Mouse (Mus musculus) intestine, postnatal 0 days (tissue): Measurements from ENCODE around the gene Wfdc15b. TPM values are rescaled to one million over a fixed set of nuclear protein-coding genes. Genes with fewer than 3 reads are reported as not detected.
A peak's percentile ranks its signal among the peaks of the same experiment; 100 is the strongest.

Source experiments
- ATAC-seq: fragments of 200-750 bp; cut with Nextera tagmentation; 2 replicates; pipeline ENCODE4 v1.8.0; 2017; ENCODE audit warnings: mild to moderate bottlenecking, moderate TSS enrichment, moderate library complexity
- H3K27ac ChIP-seq: fragments of 300-500 bp; sonication (generic); 2 replicates; pipeline ENCODE4 v1.5.1; 2014; ENCODE audit warnings: mild to moderate bottlenecking, low read depth, low read length, moderate library complexity
- H3K27me3 ChIP-seq: fragments of 300-500 bp; sonication (generic); replicated peaks from 2 replicates; pipeline ENCODE4 v1.6.1; 2014; ENCODE audit warnings: low read length, mixed read lengths; ENCODE audit not compliant: control insufficient read depth, insufficient read depth
- H3K36me3 ChIP-seq: fragments of 300-500 bp; sonication (generic); 2 replicates; pipeline ENCODE4 v1.6.1; 2014; ENCODE audit warnings: mild to moderate bottlenecking, moderate library complexity; ENCODE audit not compliant: control insufficient read depth, insufficient read depth
- H3K4me1 ChIP-seq: fragments of 300-500 bp; sonication (generic); replicated peaks from 2 replicates; pipeline ENCODE4 v1.6.1; 2014; ENCODE audit warnings: antibody characterized with exemption, low read length, mixed read lengths; ENCODE audit not compliant: control insufficient read depth, insufficient read depth
- H3K4me2 ChIP-seq: fragments of 300-500 bp; sonication (generic); replicated peaks from 2 replicates; pipeline ENCODE4 v1.6.1; 2014; ENCODE audit warnings: low read depth, mild to moderate bottlenecking, moderate library complexity
- H3K4me3 ChIP-seq: fragments of 300-500 bp; sonication (generic); 2 replicates; pipeline ENCODE4 v1.5.1; 2014; ENCODE audit warnings: low read depth, low read length
- H3K9ac ChIP-seq: fragments of 300-500 bp; sonication (generic); 2 replicates; pipeline ENCODE4 v1.6.1; 2014; ENCODE audit warnings: mild to moderate bottlenecking, low read depth, low read length
- H3K9me3 ChIP-seq: fragments of 300-500 bp; sonication (generic); 2 replicates; pipeline ENCODE4 v1.6.1; 2016; ENCODE audit warnings: mixed run types; ENCODE audit not compliant: control insufficient read depth
- CTCF ChIP-seq: sonication (generic); IDR thresholded peaks from 2 replicates; pipeline ENCODE4 v1.5.1; 2016; ENCODE audit warnings: low read depth, mild to moderate bottlenecking, control low read depth, antibody characterized with exemption, moderate library complexity
- WGBS: fragments of 180-500 bp; shearing (Covaris S2); extraction: QIAGEN DNeasy Blood & Tissue Kit; methylation state at CpG from one replicate; pipeline ENCODE4 v1.1.7; 2014; 5-methylcytosine and 5-hydroxymethylcytosine counted together
- polyA plus RNA-seq: library from polyadenylated mRNA; unstranded; fragments of >200 nt; fragmentation: Nextera tagmentation; extraction: Ambion mirVana; gene quantifications from 2 replicates; pipeline ENCODE4 v1.2.1, GENCODE M21; 2015

Wfdc15b gene
- polyA plus RNA-seq, 1 experiment from 2014 or later = 2.6 TPM

DNA sequence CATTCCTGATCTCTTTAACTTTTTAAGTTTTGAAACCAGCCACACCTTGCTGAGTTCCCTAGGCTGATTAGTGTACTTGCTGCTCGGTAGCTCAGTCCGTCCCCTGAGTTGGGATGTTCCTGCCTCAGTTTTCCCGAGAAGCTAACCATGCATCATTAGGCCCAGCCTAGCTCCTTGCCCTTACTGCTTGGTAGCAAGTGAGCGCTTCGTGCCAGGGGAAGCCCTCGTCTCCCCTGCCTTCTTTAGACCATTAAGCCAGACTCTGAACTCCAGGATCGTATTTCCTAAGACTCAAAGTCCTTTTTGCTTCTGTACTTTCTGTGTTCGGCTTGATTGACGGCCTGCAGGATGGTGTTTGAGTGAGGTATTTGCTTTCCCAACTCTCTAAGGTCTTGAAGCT is 38.1 kb downstream of the Wfdc15b start:
- Histone ChIP-seq H3K4me1 (no peaks in the 10 kb centered on the region), H3K27ac (no peak overlapping the region)

GRCm38 (mm10) chr2:164182692-164183255 is 38.7 kb downstream of the Wfdc15b start, which contains the start of gene Wfdc5:
Gene Wfdc5 (minus strand): TSS chr2:164182742.
- no peaks in the 10 kb centered on the region for H3K4me1 ChIP-seq
- H3K36me3 ChIP-seq = no peaks in the 10 kb centered on the region
- ATAC-seq = no peak
- no peaks in the 10 kb centered on the region for H3K27me3 ChIP-seq
- H3K9ac ChIP-seq = no peak within 1 kb of the TSS
- H3K4me3 ChIP-seq = no peak within 1 kb of the TSS
- no peak within 1 kb of the TSS for H3K27ac ChIP-seq
- no peak within 1 kb of the TSS for H3K4me2 ChIP-seq
- WGBS = 61% methylated on average over 7 of the region's 7 CpGs
- no peaks in the 10 kb centered on the region for H3K9me3 ChIP-seq
- TF ChIP-seq CTCF = no peak

More for the DNA sequence above, 38.1 kb downstream of the Wfdc15b start:
- H3K4me3 ChIP-seq = no peak overlapping the region
- H3K4me2 ChIP-seq = no peak overlapping the region
- H3K27me3 ChIP-seq = no peaks in the 10 kb centered on the region
- no peak for TF ChIP-seq CTCF
- peak; percentile 26; the same call in 1 of the 2 replicates for ATAC-seq
- no peaks in the 10 kb centered on the region for H3K9me3 ChIP-seq
- WGBS = 57% methylated on average over 9 of the region's 9 CpGs
- H3K36me3 ChIP-seq = no peaks in the 10 kb centered on the region
- H3K9ac ChIP-seq = no peak overlapping the region

DNA sequence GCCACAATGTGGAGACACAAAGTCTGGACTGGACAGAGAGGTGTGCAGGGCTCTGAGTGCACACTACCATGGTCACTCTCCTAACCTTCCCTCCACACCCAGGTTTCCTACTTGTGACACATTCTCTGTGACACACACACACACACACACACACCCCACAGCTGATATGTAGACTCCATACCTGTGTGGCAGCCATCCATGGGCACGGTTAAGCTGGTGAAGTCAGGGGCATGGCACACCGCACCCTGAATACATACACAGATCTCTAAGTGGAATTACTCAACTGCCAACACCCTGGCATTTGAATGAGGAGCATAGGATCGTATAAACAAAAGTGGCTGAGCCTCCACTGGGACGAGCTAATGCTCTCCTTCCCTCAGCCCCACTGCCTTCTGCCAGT is 40.7 kb downstream of the Wfdc15b start:
- Histone ChIP-seq H3K36me3 (no peaks in the 10 kb centered on the region), H3K4me3 (no peak overlapping the region), H3K4me2 (no peak overlapping the region), H3K27ac (no peak overlapping the region), H3K27me3 (no peaks in the 10 kb centered on the region), H3K4me1 (no peaks in the 10 kb centered on the region), H3K9ac (no peak overlapping the region), H3K9me3 (no peaks in the 10 kb centered on the region)
- ATAC-seq = no peak
- no peak for TF ChIP-seq CTCF
- WGBS = 72% methylated on average over 4 of the region's 4 CpGs

DNA sequence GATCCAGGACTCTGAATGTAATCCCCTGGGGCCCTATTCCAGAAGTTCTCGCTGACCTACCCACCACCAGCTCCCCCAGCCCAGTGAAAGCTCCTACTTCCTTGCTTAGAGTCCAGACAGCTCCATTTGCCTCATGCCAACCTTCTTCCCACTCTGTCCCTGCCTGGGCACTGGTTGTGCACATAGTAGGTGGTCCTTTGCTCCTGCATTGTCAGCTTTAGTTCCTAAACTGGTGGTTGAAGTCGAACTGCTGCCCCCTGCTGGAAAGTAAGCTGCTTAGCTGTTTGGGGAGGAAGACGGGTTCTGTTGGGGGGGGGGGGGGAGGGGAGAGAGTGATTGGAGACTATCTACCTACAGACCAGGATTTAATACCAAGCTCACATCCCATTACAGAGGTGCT is 41.3 kb downstream of the Wfdc15b start:
- Histone ChIP-seq H3K4me2 (no peak overlapping the region), H3K9me3 (no peaks in the 10 kb centered on the region), H3K27me3 (no peaks in the 10 kb centered on the region), H3K27ac (no peak overlapping the region), H3K9ac (no peak overlapping the region), H3K4me1 (no peaks in the 10 kb centered on the region), H3K4me3 (no peak overlapping the region), H3K36me3 (no peaks in the 10 kb centered on the region)
- WGBS = 37% methylated on average over 3 of the region's 3 CpGs
- ATAC-seq = no peak
- peak; percentile 64 for TF ChIP-seq CTCF

GRCm38 (mm10) chr2:164177831-164178230 is 43.6 kb downstream of the Wfdc15b start:
- no peak for TF ChIP-seq CTCF
- Histone ChIP-seq H3K9ac (no peak overlapping the region), H3K4me1 (no peaks in the 10 kb centered on the region; the same call in 1 of the 2 replicates), H3K9me3 (no peaks in the 10 kb centered on the region), H3K4me3 (no peak overlapping the region), H3K27ac (no peak overlapping the region), H3K27me3 (no peaks in the 10 kb centered on the region), H3K36me3 (no peaks in the 10 kb centered on the region), H3K4me2 (no peak overlapping the region)
- ATAC-seq = no peak
- 72% methylated on average over 5 of the region's 5 CpGs for WGBS

- H3K9ac ChIP-seq = no peak overlapping the region
- no peak overlapping the region for H3K4me3 ChIP-seq
- H3K27me3 ChIP-seq = peaks cover 8% of the 10 kb centered on the region
- H3K27ac ChIP-seq = no peak overlapping the region
- peaks cover 3% of the 10 kb centered on the region; the same call in 1 of the 2 replicates for H3K4me1 ChIP-seq
- H3K36me3 ChIP-seq = no peaks in the 10 kb centered on the region
- WGBS = 80% methylated on average over 3 of the region's 3 CpGs
- TF ChIP-seq CTCF = no peak
- H3K9me3 ChIP-seq = no peaks in the 10 kb centered on the region
- ATAC-seq = no peak
- H3K4me2 ChIP-seq = no peak overlapping the region
These were observed 45.6 kb downstream of the Wfdc15b start for GRCm38 (mm10) chr2:164175850-164176249.
